Mouse (Mus musculus) kidney, adult 2 months (tissue): ENCODE measurements around the gene Phf2.

Experiments used
- CTCF ChIP-seq: fragments of 200-500 bp; conservative IDR thresholded peaks from 2 replicates; pipeline ENCODE4 v1.5.1; 2011; ENCODE audit warnings: low read depth, mild to moderate bottlenecking, control low read depth, low read length, moderate library complexity, mixed read lengths; ENCODE audit not compliant: insufficient read depth, insufficient read length
- POLR2A ChIP-seq: fragments of 200-500 bp; IDR thresholded peaks from one replicate; pipeline ENCODE4 v1.6.1; 2011; ENCODE audit warnings: low read depth, low read length, control low read depth

DNA sequence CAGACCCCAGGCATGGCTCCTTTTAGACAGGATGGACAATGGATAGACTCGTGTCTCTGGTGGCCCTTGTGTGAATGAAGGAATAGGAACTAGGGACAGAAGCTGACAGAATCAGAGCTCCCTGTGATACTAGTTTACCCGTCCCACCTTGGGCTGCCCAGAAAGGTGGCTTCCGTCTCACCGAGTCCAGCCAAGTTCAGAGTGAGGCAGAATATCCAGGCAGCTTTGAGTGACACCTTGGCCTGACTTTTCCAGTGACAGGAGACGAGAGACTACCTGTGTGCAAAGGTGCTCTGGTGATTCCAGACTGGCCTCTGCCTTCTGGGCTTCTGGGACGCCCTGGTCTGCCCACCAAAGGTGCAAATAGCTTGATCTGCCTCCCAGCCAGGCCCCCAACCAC lies 75.2 kb downstream of the Phf2 start:
- TF ChIP-seq CTCF (no peak), POLR2A (no peak)
